Mouse (Mus musculus) gonadal fat pad, adult 2 months (tissue): Measurements from ENCODE around the gene Plekhf1. TPM values are rescaled to one million over a fixed set of nuclear protein-coding genes. Genes with fewer than 3 reads are reported as not detected.
A peak's percentile ranks its signal among the peaks of the same experiment; 100 is the strongest.

Experiments
- DNase-seq: peaks from one replicate; pipeline ENCODE4 v3.0.0-alpha.2; 2012; ENCODE audit warnings: low read depth
- polyA plus RNA-seq: library from polyadenylated mRNA; depleted of rRNA; stranded (reverse); fragments of >200 nt; gene quantifications from 2 replicates; pipeline ENCODE4 v1.2.3, GENCODE M21; 2012

The Plekhf1 gene
- polyA plus RNA-seq, 1 experiment = 5.7 TPM

- no peak for DNase-seq
Measured at GRCm38 (mm10) chr7:38218631-38219367, 9.0 kb downstream of the Plekhf1 start.

GRCm38 (mm10) chr7:38217417-38218171 lies 10.2 kb downstream of the Plekhf1 start:
- no peak for DNase-seq

GRCm38 (mm10) chr7:38215697-38216096 lies 12.1 kb downstream of the Plekhf1 start:
- DNase-seq = no peak

GRCm38 (mm10) chr7:38215281-38215680 lies 12.5 kb downstream of the Plekhf1 start:
- DNase-seq = no peak

GRCm38 (mm10) chr7:38214473-38215214 lies 13.2 kb downstream of the Plekhf1 start:
- DNase-seq = no peak

- DNase-seq = no peak
Measured at GRCm38 (mm10) chr7:38212651-38213062, 15.2 kb downstream of the Plekhf1 start.

GRCm38 (mm10) chr7:38209478-38210152 lies 18.2 kb downstream of the Plekhf1 start:
- no peak for DNase-seq

GRCm38 (mm10) chr7:38208969-38209368 lies 18.8 kb downstream of the Plekhf1 start:
- no peak for DNase-seq

GRCm38 (mm10) chr7:38206564-38206963 lies 21.3 kb downstream of the Plekhf1 start:
- DNase-seq = no peak

- no peak for DNase-seq
Measured at GRCm38 (mm10) chr7:38205801-38206200, 22.0 kb downstream of the Plekhf1 start.

GRCm38 (mm10) chr7:38204314-38204713 lies 23.5 kb downstream of the Plekhf1 start:
- no peak for DNase-seq

- no peak for DNase-seq
Measured at GRCm38 (mm10) chr7:38201290-38201658, 26.5 kb downstream of the Plekhf1 start.

GRCm38 (mm10) chr7:38200606-38201289 lies 27.1 kb downstream of the Plekhf1 start:
- no peak for DNase-seq

GRCm38 (mm10) chr7:38199907-38200605 lies 27.8 kb downstream of the Plekhf1 start:
- DNase-seq = no peak

GRCm38 (mm10) chr7:38191571-38191970 lies 36.2 kb downstream of the Plekhf1 start:
- no peak for DNase-seq

GRCm38 (mm10) chr7:38191146-38191545 lies 36.7 kb downstream of the Plekhf1 start:
- DNase-seq = no peak

GRCm38 (mm10) chr7:38190056-38190835 lies 37.6 kb downstream of the Plekhf1 start:
- no peak for DNase-seq

GRCm38 (mm10) chr7:38189136-38189982 lies 38.5 kb downstream of the Plekhf1 start:
- DNase-seq = peak; percentile 68
